Mouse (Mus musculus) lung, postnatal 0 days (tissue): ENCODE measurements around the gene Engase. TPM values are rescaled to one million over a fixed set of nuclear protein-coding genes. Genes with fewer than 3 reads are reported as not detected.

Source experiments
- ATAC-seq: fragments of 200-750 bp; cut with Nextera tagmentation; 2 replicates; pipeline ENCODE4 v1.8.0; 2017; ENCODE audit warnings: moderate library complexity
- DNase-seq: peaks from one replicate; pipeline ENCODE4 v3.0.0-alpha.2; 2016; ENCODE audit warnings: low spot score
- H3K27ac ChIP-seq: fragments of 300-500 bp; sonication (generic); 2 replicates; pipeline ENCODE4 v1.5.1; 2014; ENCODE audit warnings: antibody characterized with exemption, mild to moderate bottlenecking, low read length, mixed read lengths
- H3K27me3 ChIP-seq: fragments of 300-500 bp; sonication (generic); replicated peaks from 2 replicates; pipeline ENCODE4 v1.6.1; 2014; ENCODE audit warnings: low read length, mixed read lengths; ENCODE audit not compliant: insufficient read depth
- H3K36me3 ChIP-seq: fragments of 300-500 bp; sonication (generic); 2 replicates; pipeline ENCODE4 v1.6.1; 2014; ENCODE audit warnings: low read length, mixed read lengths; ENCODE audit not compliant: insufficient read depth
- H3K4me1 ChIP-seq: fragments of 300-500 bp; sonication (generic); 2 replicates; pipeline ENCODE4 v1.6.1; 2014; ENCODE audit warnings: antibody characterized with exemption, low read depth, low read length, mixed read lengths; ENCODE audit not compliant: insufficient read depth
- H3K4me2 ChIP-seq: fragments of 300-500 bp; sonication (generic); replicated peaks from 2 replicates; pipeline ENCODE4 v1.6.1; 2014; ENCODE audit warnings: low read depth, mild to moderate bottlenecking, low read length, moderate library complexity, mixed read lengths
- H3K4me3 ChIP-seq: fragments of 300-500 bp; sonication (generic); 2 replicates; pipeline ENCODE4 v1.5.1; 2014; ENCODE audit warnings: low read depth, low read length
- H3K9ac ChIP-seq: fragments of 300-500 bp; sonication (generic); replicated peaks from 2 replicates; pipeline ENCODE4 v1.6.1; 2014; ENCODE audit warnings: low read depth, mild to moderate bottlenecking
- H3K9me3 ChIP-seq: fragments of 300-500 bp; sonication (generic); 2 replicates; pipeline ENCODE4 v1.6.1; 2016; ENCODE audit warnings: low read length, mixed read lengths
- CTCF ChIP-seq: IDR thresholded peaks from 2 replicates; pipeline ENCODE4 v1.5.1; 2016; ENCODE audit warnings: antibody characterized with exemption, mild to moderate bottlenecking
- EP300 ChIP-seq: IDR thresholded peaks from 2 replicates; pipeline ENCODE4 v1.6.1; 2016; ENCODE audit warnings: antibody characterized with exemption, mild to moderate bottlenecking, control low read depth
- WGBS: fragments of 180-500 bp; shearing (Covaris S2); extraction: QIAGEN DNeasy Blood & Tissue Kit; methylation state at CpG from one replicate; pipeline ENCODE4 v1.1.7; 2014; 5-methylcytosine and 5-hydroxymethylcytosine counted together
- polyA plus RNA-seq: library from polyadenylated mRNA; unstranded; fragments of >200 nt; fragmentation: Nextera tagmentation; extraction: Ambion mirVana; gene quantifications from 2 replicates; pipeline ENCODE4 v1.2.1, GENCODE M21; 2015

Gene Engase
- polyA plus RNA-seq, 1 experiment from 2014 or later: 4.7 TPM

DNA sequence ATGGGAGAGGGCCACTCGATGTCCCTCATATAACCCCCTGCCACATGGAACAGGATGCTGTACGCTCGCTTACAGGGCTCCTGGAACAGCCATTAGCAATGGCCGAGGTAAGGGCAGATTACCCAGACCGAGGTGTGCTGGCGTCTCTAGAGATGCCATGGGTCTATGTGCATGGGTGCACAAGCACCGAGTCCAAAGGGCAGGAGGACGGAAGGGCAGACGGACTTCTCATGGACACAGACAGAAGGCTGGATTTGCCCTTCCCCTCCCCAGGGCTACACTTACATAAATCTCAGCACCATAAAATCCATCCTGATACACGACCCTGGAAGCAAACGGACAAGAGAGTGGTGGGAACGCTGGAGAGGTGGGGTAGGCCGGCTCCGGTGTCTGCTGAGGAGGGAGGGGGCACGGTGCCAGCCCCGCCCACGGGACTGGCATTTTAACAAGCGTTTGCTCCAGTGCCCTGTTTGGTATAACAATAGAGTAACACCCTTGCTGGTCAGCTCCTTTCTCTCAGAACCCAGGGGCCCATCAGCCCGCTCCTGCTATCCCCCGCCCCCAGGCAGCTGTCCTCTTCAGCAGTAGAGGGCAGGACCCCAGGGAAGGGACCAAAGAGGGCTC, 19.5 kb downstream of the Engase start:
- H3K4me1 ChIP-seq: no peaks in the 10 kb centered on the region
- H3K9me3 ChIP-seq: no peaks in the 10 kb centered on the region
- no peak overlapping the region for H3K4me2 ChIP-seq
- no peak overlapping the region for H3K27ac ChIP-seq
- H3K9ac ChIP-seq: no peak overlapping the region
- no peak overlapping the region for H3K4me3 ChIP-seq
- H3K36me3 ChIP-seq: no peaks in the 10 kb centered on the region
- no peak for ATAC-seq
- no peak for TF ChIP-seq CTCF
- TF ChIP-seq EP300: no peak
- WGBS: 65% methylated on average over 20 of the region's 20 CpGs
- no peaks in the 10 kb centered on the region for H3K27me3 ChIP-seq
- no peak for DNase-seq

DNA sequence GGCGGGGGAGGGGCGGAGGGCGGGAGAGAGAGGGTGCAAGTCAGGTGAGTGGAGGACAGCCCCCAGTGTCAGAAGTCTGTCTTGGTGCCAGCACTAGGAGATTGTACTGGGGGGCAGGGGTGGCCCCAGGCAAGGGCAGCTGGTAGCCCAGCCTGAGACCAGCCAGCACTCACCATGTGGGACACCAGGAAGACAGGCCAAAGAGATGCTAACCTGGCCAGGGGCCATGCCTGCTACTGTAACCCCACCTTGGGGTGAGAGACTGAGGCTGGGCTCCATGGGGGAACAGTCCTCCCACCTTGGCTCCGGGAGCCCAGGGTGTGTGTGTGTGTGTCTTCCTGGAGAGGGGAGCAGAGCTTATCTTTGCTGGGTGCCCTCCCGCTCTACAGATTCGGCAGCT, 26.4 kb downstream of the Engase start:
- no peak for TF ChIP-seq EP300
- no peak for TF ChIP-seq CTCF
- WGBS: 26% methylated on average over 6 of the region's 6 CpGs
- Histone ChIP-seq H3K4me3 (no peak overlapping the region), H3K9me3 (no peaks in the 10 kb centered on the region), H3K4me1 (no peaks in the 10 kb centered on the region), H3K4me2 (no peak overlapping the region), H3K27me3 (peaks cover 5% of the 10 kb centered on the region; the same call in 1 of the 2 replicates), H3K9ac (no peak overlapping the region), H3K36me3 (no peaks in the 10 kb centered on the region), H3K27ac (no peak overlapping the region)
- ATAC-seq (no peak), DNase-seq (no peak)

DNA sequence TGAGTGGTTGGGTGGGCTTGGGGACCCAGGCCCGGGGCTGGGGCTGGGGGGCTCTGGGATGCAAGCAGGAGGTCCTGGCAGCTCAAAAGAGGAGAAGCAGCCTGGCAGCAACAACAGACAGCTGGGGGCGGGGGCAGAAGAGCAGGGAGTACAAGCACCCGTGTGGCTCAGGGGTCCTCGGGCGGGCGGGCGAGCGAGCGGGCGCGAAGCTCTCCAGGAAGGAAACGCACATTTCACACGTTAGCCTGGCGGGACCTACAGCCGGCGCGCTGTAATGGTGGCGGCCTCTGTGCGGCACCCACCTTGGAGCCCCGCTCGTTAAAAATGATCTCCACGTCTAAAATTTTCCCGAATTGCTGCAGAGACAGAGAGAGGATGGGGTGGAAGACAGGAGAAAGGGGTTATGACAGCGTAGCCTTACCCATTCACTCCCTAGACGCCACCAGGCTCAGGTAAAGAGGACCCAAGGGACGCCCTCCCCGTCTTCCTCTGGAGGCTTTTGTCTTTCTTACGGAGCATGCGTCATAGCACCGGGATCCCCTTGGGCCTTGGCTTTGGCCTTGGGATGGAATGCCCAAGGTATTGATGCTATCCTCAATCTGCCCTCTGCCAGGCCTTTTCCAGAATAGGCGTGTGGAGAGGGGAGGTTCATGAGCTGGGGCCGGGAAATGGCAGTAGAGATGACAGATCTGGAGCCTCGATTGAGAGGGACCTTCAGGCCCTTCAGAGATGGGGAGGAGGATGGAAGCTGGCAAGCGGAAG, 27.0 kb downstream of the Engase start:
- H3K4me1 ChIP-seq: no peaks in the 10 kb centered on the region
- TF ChIP-seq EP300 (no peak), CTCF (no peak)
- no peak overlapping the region for H3K9ac ChIP-seq
- H3K4me3 ChIP-seq: no peak overlapping the region
- ATAC-seq: no peak
- WGBS: 23% methylated on average over 33 of the region's 34 CpGs
- H3K36me3 ChIP-seq: no peaks in the 10 kb centered on the region
- peaks cover 5% of the 10 kb centered on the region; the same call in 1 of the 2 replicates for H3K27me3 ChIP-seq
- H3K4me2 ChIP-seq: no peak overlapping the region
- no peak overlapping the region for H3K27ac ChIP-seq
- no peaks in the 10 kb centered on the region for H3K9me3 ChIP-seq
- no peak for DNase-seq

DNA sequence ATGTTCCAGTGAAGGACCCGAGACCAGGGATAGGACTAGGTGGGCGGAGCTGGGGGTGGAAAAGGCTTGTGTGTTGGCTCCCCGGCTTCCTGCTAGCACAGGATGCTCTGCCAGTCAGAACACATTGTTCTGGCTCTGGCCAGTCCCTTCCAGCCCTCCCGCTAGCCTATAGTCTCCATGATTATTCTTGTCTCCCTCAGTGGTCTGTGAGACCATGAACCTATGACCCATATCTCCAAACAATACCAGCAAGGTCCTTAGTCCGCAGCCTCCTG, 27.5 kb downstream of the Engase start:
- no peak overlapping the region for H3K4me2 ChIP-seq
- peak; percentile 27 for DNase-seq
- WGBS: 44% methylated on average over 5 of the region's 5 CpGs

DNA sequence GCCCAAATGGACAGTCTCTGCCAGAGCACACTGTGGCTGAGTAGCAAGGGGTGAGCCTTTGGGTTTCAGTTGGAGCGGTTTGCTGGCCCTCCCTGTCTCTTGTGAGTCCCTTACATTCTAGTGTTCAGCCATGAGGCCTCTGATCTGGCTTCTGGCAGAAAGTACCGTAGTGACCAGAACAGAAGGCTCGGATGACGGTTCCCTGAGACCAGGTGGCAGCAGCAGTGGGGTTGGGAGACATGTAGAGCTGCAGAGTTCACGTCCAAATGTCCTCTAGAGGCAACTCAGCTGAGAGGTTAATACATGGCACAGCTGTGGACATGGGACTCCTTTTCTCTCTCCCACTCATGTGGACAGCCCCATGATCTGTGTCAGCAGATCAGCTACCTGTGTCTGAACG, 30.5 kb downstream of the Engase start:
- H3K4me3 ChIP-seq: no peak overlapping the region
- no peaks in the 10 kb centered on the region for H3K9me3 ChIP-seq
- no peak overlapping the region for H3K27ac ChIP-seq
- DNase-seq (no peak), ATAC-seq (no peak)
- H3K9ac ChIP-seq: no peak overlapping the region
- no peaks in the 10 kb centered on the region for H3K4me1 ChIP-seq
- H3K4me2 ChIP-seq: no peak overlapping the region
- 79% methylated on average over 6 of the region's 6 CpGs for WGBS
- no peak for TF ChIP-seq EP300
- TF ChIP-seq CTCF: no peak
- H3K36me3 ChIP-seq: no peaks in the 10 kb centered on the region
- peaks cover 5% of the 10 kb centered on the region; the same call in 1 of the 2 replicates for H3K27me3 ChIP-seq

More for the DNA sequence above, 27.5 kb downstream of the Engase start:
- Histone ChIP-seq H3K27me3 (peaks cover 5% of the 10 kb centered on the region; the same call in 1 of the 2 replicates), H3K27ac (no peak overlapping the region), H3K4me3 (no peak overlapping the region), H3K9me3 (no peaks in the 10 kb centered on the region), H3K4me1 (no peaks in the 10 kb centered on the region), H3K36me3 (no peaks in the 10 kb centered on the region), H3K9ac (no peak overlapping the region)
- 0 out of 2 replicates have a peak, but pooled peaks have one; percentile 36 for TF ChIP-seq EP300
- TF ChIP-seq CTCF: no peak
- peak; percentile 69 for ATAC-seq

DNA sequence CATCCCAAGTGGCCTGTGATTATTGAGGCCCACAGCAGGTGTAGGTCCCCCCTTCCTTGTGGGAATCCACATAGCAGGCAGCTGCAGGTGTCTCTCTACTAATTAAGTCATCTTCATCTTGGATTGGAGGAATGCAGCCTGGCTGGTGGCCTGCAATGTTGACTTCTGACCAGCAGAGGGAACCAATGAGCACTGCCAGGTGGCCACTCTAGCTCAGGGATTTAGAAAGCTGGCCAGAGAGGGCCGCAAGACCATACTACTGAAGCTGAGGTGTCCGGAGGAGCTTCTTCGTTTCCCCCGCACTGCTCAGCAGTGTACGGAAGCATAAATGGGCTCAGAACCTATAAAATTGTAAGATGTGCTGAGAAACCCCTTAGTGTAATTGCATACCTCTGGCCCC, 31.3 kb downstream of the Engase start:
- DNase-seq (peak; percentile 67), ATAC-seq (no peak)
- Histone ChIP-seq H3K9me3 (no peaks in the 10 kb centered on the region), H3K4me2 (no peak overlapping the region), H3K9ac (no peak overlapping the region), H3K4me3 (no peak overlapping the region), H3K27me3 (peaks cover 5% of the 10 kb centered on the region; the same call in 1 of the 2 replicates), H3K27ac (no peak overlapping the region), H3K36me3 (no peaks in the 10 kb centered on the region), H3K4me1 (no peaks in the 10 kb centered on the region)
- no peak for TF ChIP-seq EP300
- TF ChIP-seq CTCF: peak; percentile 97
- 27% methylated on average over 5 of the region's 5 CpGs for WGBS
